Mouse (Mus musculus): Measurements from ENCODE around the gene Gm11096. TPM values are rescaled to one million over a fixed set of nuclear protein-coding genes. Genes with fewer than 3 reads are reported as not detected.
A peak's percentile ranks its signal among the peaks of the same experiment; 100 is the strongest.

Gm11096 gene
- total RNA-seq (2014; fragmentation: Nextera tagmentation) (not detected in 2 replicates), total RNA-seq (2017) (not detected in 2 replicates)

GRCm38 (mm10) chr17:81441463-81441862, at the start of gene Gm11096:
TSS of gene Gm11096 (plus strand) at chr17:81441763.
- no peak for ATAC-seq (replicated peaks; ENCODE audit: low FRiP score, low TSS enrichment, poor library complexity, severe bottlenecking)

GRCm38 (mm10) chr17:81393040-81393439, 48.5 kb upstream of the Gm11096 start:
- ATAC-seq (replicated peaks; ENCODE audit: low FRiP score, low TSS enrichment, poor library complexity, severe bottlenecking) = no peak

GRCm38 (mm10) chr17:81394124-81394523, 47.4 kb upstream of the Gm11096 start:
- ATAC-seq (replicated peaks; ENCODE audit: low FRiP score, low TSS enrichment, poor library complexity, severe bottlenecking) = no peak

- no peak for ATAC-seq (replicated peaks; ENCODE audit: low FRiP score, low TSS enrichment, poor library complexity, severe bottlenecking)
Measured at GRCm38 (mm10) chr17:81397434-81397833, 44.1 kb upstream of the Gm11096 start.

- ATAC-seq (replicated peaks; ENCODE audit: low FRiP score, low TSS enrichment, poor library complexity, severe bottlenecking) = no peak
Measured at GRCm38 (mm10) chr17:81400377-81400776, 41.2 kb upstream of the Gm11096 start.

GRCm38 (mm10) chr17:81402636-81403035, 38.9 kb upstream of the Gm11096 start:
- ATAC-seq (replicated peaks; ENCODE audit: low FRiP score, low TSS enrichment, poor library complexity, severe bottlenecking) = peak; percentile 79; the same call in 1 of the 2 replicates

GRCm38 (mm10) chr17:81403121-81403520, 38.4 kb upstream of the Gm11096 start:
- ATAC-seq (replicated peaks; ENCODE audit: low FRiP score, low TSS enrichment, poor library complexity, severe bottlenecking) = no peak

- ATAC-seq (replicated peaks; ENCODE audit: low FRiP score, low TSS enrichment, poor library complexity, severe bottlenecking) = no peak
Measured at GRCm38 (mm10) chr17:81404225-81404624, 37.3 kb upstream of the Gm11096 start.

- ATAC-seq (replicated peaks; ENCODE audit: low FRiP score, low TSS enrichment, poor library complexity, severe bottlenecking) = no peak
Measured at GRCm38 (mm10) chr17:81412736-81413135, 28.8 kb upstream of the Gm11096 start.

GRCm38 (mm10) chr17:81416361-81417114, 25.0 kb upstream of the Gm11096 start:
- ATAC-seq (replicated peaks; ENCODE audit: low FRiP score, low TSS enrichment, poor library complexity, severe bottlenecking) = no peak

- no peak for ATAC-seq (replicated peaks; ENCODE audit: low FRiP score, low TSS enrichment, poor library complexity, severe bottlenecking)
Measured at GRCm38 (mm10) chr17:81419802-81420459, 21.6 kb upstream of the Gm11096 start.

GRCm38 (mm10) chr17:81424256-81424912, 17.2 kb upstream of the Gm11096 start:
- ATAC-seq (replicated peaks; ENCODE audit: low FRiP score, low TSS enrichment, poor library complexity, severe bottlenecking) = peak; percentile 51

GRCm38 (mm10) chr17:81427245-81427644, 14.3 kb upstream of the Gm11096 start:
- ATAC-seq (replicated peaks; ENCODE audit: low FRiP score, low TSS enrichment, poor library complexity, severe bottlenecking) = no peak

- no peak for ATAC-seq (replicated peaks; ENCODE audit: low FRiP score, low TSS enrichment, poor library complexity, severe bottlenecking)
Measured at GRCm38 (mm10) chr17:81432733-81433132, 8.8 kb upstream of the Gm11096 start.

- ATAC-seq (replicated peaks; ENCODE audit: low FRiP score, low TSS enrichment, poor library complexity, severe bottlenecking) = no peak
Measured at GRCm38 (mm10) chr17:81433148-81433547, 8.4 kb upstream of the Gm11096 start.

- no peak for ATAC-seq (replicated peaks; ENCODE audit: low FRiP score, low TSS enrichment, poor library complexity, severe bottlenecking)
Measured at GRCm38 (mm10) chr17:81455269-81455668, 13.7 kb downstream of the Gm11096 start.

- ATAC-seq (replicated peaks; ENCODE audit: low FRiP score, low TSS enrichment, poor library complexity, severe bottlenecking) = no peak
Measured at GRCm38 (mm10) chr17:81455977-81456376, 14.4 kb downstream of the Gm11096 start.

GRCm38 (mm10) chr17:81459379-81459778, 17.8 kb downstream of the Gm11096 start:
- ATAC-seq (replicated peaks; ENCODE audit: low FRiP score, low TSS enrichment, poor library complexity, severe bottlenecking) = no peak

GRCm38 (mm10) chr17:81468941-81469340, 27.4 kb downstream of the Gm11096 start:
- ATAC-seq (replicated peaks; ENCODE audit: low FRiP score, low TSS enrichment, poor library complexity, severe bottlenecking) = 0 out of 2 replicates have a peak, but pooled peaks have one; percentile 30

- no peak for ATAC-seq (replicated peaks; ENCODE audit: low FRiP score, low TSS enrichment, poor library complexity, severe bottlenecking)
Measured at GRCm38 (mm10) chr17:81473363-81473762, 31.8 kb downstream of the Gm11096 start.
